Mouse (Mus musculus) erythroblast, embryonic 14.5 days (primary cell): ENCODE data around the gene Pafah1b3.

Experiments used
- GATA1 ChIP-seq: IDR thresholded peaks from 2 replicates; pipeline ENCODE4 v1.6.1; 2012; ENCODE audit warnings: low read length, inconsistent platforms, mixed read lengths
- TAL1 ChIP-seq: IDR thresholded peaks from 3 replicates; pipeline ENCODE4 v1.6.1; 2012; ENCODE audit warnings: low read length, inconsistent platforms, mixed read lengths

DNA sequence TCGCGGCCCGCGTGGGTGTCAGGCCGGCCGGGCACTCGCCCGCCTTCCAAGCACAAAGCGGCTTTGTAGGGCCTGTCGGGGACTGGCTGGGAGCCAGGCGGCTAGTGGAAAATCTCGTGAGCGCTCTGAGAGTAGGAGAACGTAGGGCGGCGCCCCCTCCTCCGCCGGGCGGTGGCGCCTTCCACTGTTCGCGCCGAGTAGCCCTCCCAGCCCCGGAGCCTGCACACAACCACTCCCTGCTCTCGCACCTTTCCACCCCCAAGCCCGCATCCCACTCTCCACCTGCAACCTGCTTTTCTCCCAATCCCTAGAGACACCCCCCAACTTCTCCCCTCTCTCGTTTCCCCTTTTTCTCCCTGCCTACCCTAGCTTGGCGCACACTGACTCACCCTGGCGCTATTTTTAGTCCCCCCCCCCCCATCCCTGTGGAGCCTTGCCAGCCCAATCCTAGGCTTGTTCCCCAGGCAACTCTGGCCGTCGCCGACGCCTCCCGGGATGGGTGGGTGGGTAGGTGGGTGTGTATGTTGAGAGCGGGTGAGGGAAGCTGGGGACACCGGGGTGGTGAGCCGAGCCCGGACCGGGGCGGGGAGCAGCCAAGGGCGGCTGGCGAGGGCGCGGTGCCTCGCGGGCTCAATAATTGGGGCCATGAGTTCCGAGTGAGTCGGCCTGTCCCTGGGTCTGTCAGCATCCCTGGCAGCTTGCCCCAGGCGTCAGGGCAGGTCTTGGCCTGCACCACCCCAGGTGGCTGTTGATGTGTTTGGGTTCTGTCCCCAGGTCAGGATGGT lies 18.5 kb downstream of the Pafah1b3 start:
- TF ChIP-seq GATA1 (no peak), TAL1 (no peak)
